Mouse (Mus musculus) bone marrow macrophage, adult 2 months (primary cell): ENCODE measurements around the gene Hils1.

Source experiments
- CTCF ChIP-seq: IDR thresholded peaks from 2 replicates; pipeline ENCODE4 v1.5.1; 2012; ENCODE audit warnings: low read depth, mild to moderate bottlenecking, low read length, moderate library complexity
- POLR2A ChIP-seq: IDR thresholded peaks from 2 replicates; pipeline ENCODE4 v1.6.1; 2012; ENCODE audit warnings: mild to moderate bottlenecking, low read depth, low read length, borderline replicate concordance

DNA sequence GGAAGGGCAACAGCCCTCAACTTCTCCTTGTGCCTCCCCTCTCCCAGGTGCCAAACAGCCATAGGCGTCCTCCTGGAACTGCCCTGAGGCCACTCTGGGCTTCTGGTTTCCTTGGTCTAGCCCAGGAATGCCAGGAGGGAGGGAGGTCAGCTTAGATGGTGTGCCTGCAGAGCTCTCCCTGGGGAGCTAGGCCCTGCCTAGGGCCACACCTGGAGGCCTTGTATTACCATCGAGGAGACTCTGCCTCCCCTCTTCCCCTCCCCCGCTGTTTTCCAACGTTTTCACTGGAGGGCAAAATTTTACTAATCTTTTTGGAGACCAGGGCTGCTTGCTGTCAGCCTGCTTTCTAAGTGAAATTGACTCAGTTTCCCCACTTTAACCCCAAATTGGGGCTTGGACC is 38.6 kb downstream of the Hils1 start:
- TF ChIP-seq CTCF: no peak
- TF ChIP-seq POLR2A: no peak
